Mouse (Mus musculus) urinary bladder, postnatal 25 days (tissue): ENCODE results near the gene Vmn2r72.

Experiments
- DNase-seq: peaks from one replicate; pipeline ENCODE4 v3.0.0; 2022; ENCODE audit warnings: low spot score

Vmn2r72 gene

DNA sequence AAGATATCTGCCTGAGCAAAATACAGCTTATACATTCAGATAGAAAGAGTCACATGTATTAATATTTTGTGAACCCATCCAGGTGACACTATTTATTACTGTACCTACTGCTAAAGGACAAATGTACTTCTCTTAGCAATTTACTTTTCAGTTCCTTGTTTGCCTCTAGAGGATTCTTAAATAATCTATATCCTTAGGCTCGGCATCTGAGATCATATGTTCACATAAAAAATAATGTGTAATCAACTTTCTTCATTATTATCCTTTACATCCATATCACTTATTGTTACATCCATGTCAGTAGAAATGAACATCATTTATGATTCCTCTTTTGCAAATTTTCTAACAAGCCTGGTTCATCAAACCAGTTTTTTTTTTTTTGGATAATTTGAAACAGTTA lies at the start of gene Vmn2r72:
Gene Vmn2r72, minus strand, starts transcription at position 101 of the 400 bp plus-strand sequence.
- DNase-seq = no peak
